Mouse (Mus musculus): ENCODE measurements at regions not wholly inside any gene's neighbourhood (a gene's known extent, or its start where the extent isn't known, plus 50 kb on each side); places are given as distances from the start of the nearest gene placed in this dataset.
"Not testable (repeated sequence)": the region's sequence is repeated elsewhere in the genome, so short reads cannot be mapped to it uniquely, and the experiment has no call there.

- WGBS = 83% methylated on average over 2 of the region's 2 CpGs
- no peak for ATAC-seq (ENCODE audit: low FRiP score)
- H3K4me2 ChIP-seq = no peak overlapping the region
Measured at GRCm38 (mm10) chrX:159080508-159080907, 129.6 kb upstream of the Rps6ka3 start.

GRCm38 (mm10) chrX:159110651-159111050 is 99.5 kb upstream of the Rps6ka3 start:
- not testable (repeated sequence) for H3K4me3 ChIP-seq (replicated peaks); H3K36me3 ChIP-seq (replicated peaks); H3K27ac ChIP-seq; H3K4me1 ChIP-seq; H3K9me3 ChIP-seq; H3K27me3 ChIP-seq; H3K9ac ChIP-seq; ATAC-seq (ENCODE audit: low FRiP score); H3K4me2 ChIP-seq
- WGBS = 93% methylated on average over 6 of the region's 6 CpGs

More at GRCm38 (mm10) chrX:159080508-159080907, 129.6 kb upstream of the Rps6ka3 start:
- Histone ChIP-seq H3K36me3 (replicated peaks) (no peaks in the 10 kb centered on the region), H3K4me1 (no peaks in the 10 kb centered on the region), H3K27ac (no peak overlapping the region), H3K4me3 (replicated peaks) (no peak overlapping the region), H3K9ac (no peak overlapping the region), H3K27me3 (no peaks in the 10 kb centered on the region), H3K9me3 (no peaks in the 10 kb centered on the region)

- H3K9ac ChIP-seq = no peak overlapping the region
- H3K36me3 ChIP-seq (replicated peaks) = no peaks in the 10 kb centered on the region
- no peaks in the 10 kb centered on the region for H3K4me1 ChIP-seq
- no peak overlapping the region for H3K4me2 ChIP-seq
- H3K4me3 ChIP-seq (replicated peaks) = no peak overlapping the region
- no peaks in the 10 kb centered on the region for H3K9me3 ChIP-seq
- no peak overlapping the region for H3K27ac ChIP-seq
- H3K27me3 ChIP-seq = no peaks in the 10 kb centered on the region
- no peak for ATAC-seq (ENCODE audit: low FRiP score)
Measured at GRCm38 (mm10) chrX:159116210-159116609, 93.9 kb upstream of the Rps6ka3 start.

- Histone ChIP-seq H3K9ac (no peak overlapping the region), H3K9me3 (no peaks in the 10 kb centered on the region), H3K4me1 (no peaks in the 10 kb centered on the region), H3K27me3 (no peaks in the 10 kb centered on the region), H3K4me2 (no peak overlapping the region), H3K4me3 (replicated peaks) (no peak overlapping the region), H3K27ac (no peak overlapping the region), H3K36me3 (replicated peaks) (no peaks in the 10 kb centered on the region)
- ATAC-seq (ENCODE audit: low FRiP score) = no peak
- WGBS = 76% methylated on average over 4 of the region's 4 CpGs
Measured at GRCm38 (mm10) chrX:159140554-159140953, 69.6 kb upstream of the Rps6ka3 start.

GRCm38 (mm10) chrX:159143278-159143677 is 66.8 kb upstream of the Rps6ka3 start:
- Histone ChIP-seq H3K9ac (no peak overlapping the region), H3K27ac (no peak overlapping the region), H3K4me2 (no peak overlapping the region), H3K36me3 (replicated peaks) (no peaks in the 10 kb centered on the region), H3K4me1 (no peaks in the 10 kb centered on the region), H3K27me3 (no peaks in the 10 kb centered on the region), H3K9me3 (no peaks in the 10 kb centered on the region), H3K4me3 (replicated peaks) (no peak overlapping the region)
- 83% methylated on average over 4 of the region's 4 CpGs for WGBS
- no peak for ATAC-seq (ENCODE audit: low FRiP score)

- Histone ChIP-seq H3K9ac (no peak overlapping the region), H3K4me1 (no peaks in the 10 kb centered on the region), H3K27ac (no peak overlapping the region), H3K9me3 (no peaks in the 10 kb centered on the region), H3K4me2 (no peak overlapping the region), H3K4me3 (replicated peaks) (no peak overlapping the region), H3K36me3 (replicated peaks) (no peaks in the 10 kb centered on the region), H3K27me3 (no peaks in the 10 kb centered on the region)
- no peak for ATAC-seq (ENCODE audit: low FRiP score)
- WGBS = 79% methylated on average over 3 of the region's 3 CpGs
Measured at GRCm38 (mm10) chrX:159144674-159145073, 65.4 kb upstream of the Rps6ka3 start.

- Histone ChIP-seq H3K9me3 (no peaks in the 10 kb centered on the region), H3K9ac (no peak overlapping the region), H3K27me3 (no peaks in the 10 kb centered on the region), H3K36me3 (replicated peaks) (no peaks in the 10 kb centered on the region), H3K4me2 (no peak overlapping the region), H3K4me1 (no peaks in the 10 kb centered on the region), H3K27ac (no peak overlapping the region), H3K4me3 (replicated peaks) (no peak overlapping the region)
- 77% methylated on average over 4 of the region's 4 CpGs for WGBS
- no peak for ATAC-seq (ENCODE audit: low FRiP score)
Measured at GRCm38 (mm10) chrX:159145212-159145611, 64.9 kb upstream of the Rps6ka3 start.

GRCm38 (mm10) chrX:159155786-159156185 is 54.3 kb upstream of the Rps6ka3 start:
- no peak for ATAC-seq (ENCODE audit: low FRiP score)
- H3K9ac ChIP-seq = no peak overlapping the region
- no peaks in the 10 kb centered on the region for H3K27me3 ChIP-seq
- WGBS = 73% methylated on average over 5 of the region's 5 CpGs
- no peaks in the 10 kb centered on the region for H3K36me3 ChIP-seq (replicated peaks)
- H3K4me3 ChIP-seq (replicated peaks) = no peak overlapping the region
- no peaks in the 10 kb centered on the region for H3K4me1 ChIP-seq
- no peak overlapping the region for H3K4me2 ChIP-seq
- no peak overlapping the region for H3K27ac ChIP-seq
- H3K9me3 ChIP-seq = no peaks in the 10 kb centered on the region

- Histone ChIP-seq H3K27ac (no peak overlapping the region), H3K4me3 (replicated peaks) (no peak overlapping the region), H3K4me2 (no peak overlapping the region), H3K9me3 (no peaks in the 10 kb centered on the region), H3K36me3 (replicated peaks) (no peaks in the 10 kb centered on the region), H3K4me1 (no peaks in the 10 kb centered on the region), H3K9ac (no peak overlapping the region), H3K27me3 (no peaks in the 10 kb centered on the region)
- ATAC-seq (ENCODE audit: low FRiP score) = no peak
- 64% methylated on average over 4 of the region's 4 CpGs for WGBS
Measured at GRCm38 (mm10) chrX:159156976-159157375, 53.1 kb upstream of the Rps6ka3 start.

- WGBS = 87% methylated on average over 2 of the region's 2 CpGs
- Histone ChIP-seq H3K9me3 (no peaks in the 10 kb centered on the region), H3K4me3 (replicated peaks) (no peak overlapping the region), H3K9ac (no peak overlapping the region), H3K4me2 (no peak overlapping the region), H3K27me3 (no peaks in the 10 kb centered on the region), H3K4me1 (no peaks in the 10 kb centered on the region), H3K36me3 (replicated peaks) (no peaks in the 10 kb centered on the region), H3K27ac (no peak overlapping the region)
- no peak for ATAC-seq (ENCODE audit: low FRiP score)
Measured at GRCm38 (mm10) chrX:159159727-159160126, 50.4 kb upstream of the Rps6ka3 start.
